Mouse (Mus musculus) cerebellum, postnatal 36 days (tissue): ENCODE results near the gene Tcaim.
"Not testable (repeated sequence)": the region's sequence is repeated elsewhere in the genome, so short reads cannot be mapped to it uniquely, and the experiment has no call there.

Source experiments
- DNase-seq, 2 experiments: peaks; one replicate each; pipeline ENCODE4 v3.0.0; 2021 to 2022; ENCODE audit warnings: mixed read lengths in 2 of 2

Tcaim gene

GRCm38 (mm10) chr9:122805053-122805844 lies at the start of gene Tcaim:
TSS of gene Tcaim (plus strand) at chr9:122805539.
- peak; percentile 90 to 94 for DNase-seq

- no peak for DNase-seq
Measured at GRCm38 (mm10) chr9:122757614-122758013, 47.7 kb upstream of the Tcaim start.

- no peak for DNase-seq
Measured at GRCm38 (mm10) chr9:122760111-122760510, 45.2 kb upstream of the Tcaim start.

GRCm38 (mm10) chr9:122785231-122785630 lies 20.1 kb upstream of the Tcaim start:
- no peak for DNase-seq

GRCm38 (mm10) chr9:122786534-122786933 lies 18.8 kb upstream of the Tcaim start:
- no peak for DNase-seq

GRCm38 (mm10) chr9:122805845-122806341 lies 554 bp downstream of the Tcaim start:
- DNase-seq = no peak

- no peak for DNase-seq
Measured at GRCm38 (mm10) chr9:122807186-122807585, 1.8 kb downstream of the Tcaim start.

- no peak for DNase-seq
Measured at GRCm38 (mm10) chr9:122810212-122810611, 4.9 kb downstream of the Tcaim start.

- peak; percentile 38 to 39 for DNase-seq
Measured at GRCm38 (mm10) chr9:122812386-122812785, 7.0 kb downstream of the Tcaim start.

- DNase-seq = no peak
Measured at GRCm38 (mm10) chr9:122814775-122815174, 9.4 kb downstream of the Tcaim start.

GRCm38 (mm10) chr9:122815239-122815851 lies 10.0 kb downstream of the Tcaim start:
- DNase-seq = no peak

- DNase-seq = no peak
Measured at GRCm38 (mm10) chr9:122823374-122824017, 18.2 kb downstream of the Tcaim start.

GRCm38 (mm10) chr9:122826743-122827142 lies 21.4 kb downstream of the Tcaim start:
- no peak for DNase-seq

GRCm38 (mm10) chr9:122829826-122830380 lies 24.6 kb downstream of the Tcaim start:
- DNase-seq = no peak

GRCm38 (mm10) chr9:122836126-122836525 lies 30.8 kb downstream of the Tcaim start:
- DNase-seq = no peak

GRCm38 (mm10) chr9:122836790-122837189 lies 31.5 kb downstream of the Tcaim start:
- DNase-seq = peak; percentile 53 to 63

GRCm38 (mm10) chr9:122837216-122837615 lies 31.9 kb downstream of the Tcaim start:
- no peak for DNase-seq

- DNase-seq = peak; percentile 12 to 19
Measured at GRCm38 (mm10) chr9:122837680-122838079, 32.3 kb downstream of the Tcaim start.

- no peak for DNase-seq
Measured at GRCm38 (mm10) chr9:122843760-122844159, 38.4 kb downstream of the Tcaim start, which contains the start of gene Gm35549. TSS of gene Gm35549 (minus strand) at chr9:122844035.

GRCm38 (mm10) chr9:122845621-122846020 lies 40.3 kb downstream of the Tcaim start:
- DNase-seq = no peak

GRCm38 (mm10) chr9:122846156-122846555 lies 40.8 kb downstream of the Tcaim start:
- DNase-seq = peak; percentile 18 to 20

- DNase-seq = not testable (repeated sequence)
Measured at GRCm38 (mm10) chr9:122847811-122848311, 42.5 kb downstream of the Tcaim start.

- DNase-seq = no peak
Measured at GRCm38 (mm10) chr9:122854526-122854925, 49.2 kb downstream of the Tcaim start.
